8 mouse cellular contexts compared by ENCODE assay signal in the genomic region with DNA sequence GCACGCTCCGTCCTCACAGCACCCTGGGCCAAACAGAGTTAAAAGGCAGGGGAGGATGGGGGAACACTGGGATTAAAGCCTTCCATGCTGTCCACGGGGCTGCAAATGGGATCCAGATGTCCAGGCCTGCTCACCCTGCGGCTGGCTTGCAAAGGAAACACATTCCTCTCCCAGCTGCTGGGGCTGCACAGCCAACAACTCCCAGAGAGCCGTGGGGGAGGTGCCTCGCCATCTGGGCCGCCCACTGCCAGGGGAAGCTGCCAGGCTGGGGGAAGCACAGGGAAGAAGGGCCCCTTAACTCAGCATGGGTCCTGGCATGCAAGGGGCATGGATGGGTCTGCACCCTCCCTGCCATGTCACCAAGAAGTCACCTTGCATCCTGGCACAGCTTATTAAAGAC. TPM values are rescaled to one million over a fixed set of nuclear protein-coding genes. Genes with fewer than 3 reads are reported as not detected.
DNase-seq lines count a peak whose midpoint lies in the region; ATAC-seq lines count a peak whose summit lies in the region.

No protein-coding gene starts in this region.

- no peak overlapping the region for H3K9ac ChIP-seq in neural tube, embryonic 11.5 days (ENCODE audit: low read length)

- intact Hi-C loops in left cerebral cortex, postnatal 4 days (cut with DNase I), result no loop called here

- ATAC-seq in neural tube, embryonic 11.5 days (ENCODE audit: insufficient read depth, low FRiP score, low TSS enrichment), result no peak

- DNase-seq in adrenal gland, postnatal 36 days, result peak; percentile 35 to 65
- DNase-seq in adrenal gland, postnatal 4 days (ENCODE audit: low spot score in 2 of 2), result no peak
- peak; percentile 73 for DNase-seq in embryo, embryonic 9.5 days (ENCODE audit: extremely low spot score)
- DNase-seq in heart, adult 11 months, result peak; percentile 99
- DNase-seq in kidney, adult 11 months, result peak; percentile 47
- peak; percentile 91 for DNase-seq in left cerebral cortex, postnatal 4 days
- peak; percentile 69 for DNase-seq in neural tube, embryonic 11.5 days (ENCODE audit: low spot score)
- DNase-seq in T-cell, adult 2 months (ENCODE audit: low spot score), result no peak

- no peak overlapping the region for H3K4me2 ChIP-seq in neural tube, embryonic 11.5 days (ENCODE audit: low read depth)

- H3K4me3 ChIP-seq in neural tube, embryonic 11.5 days (ENCODE audit: low read depth, low read length), result no peak overlapping the region

- no peaks in the 10 kb centered on the region for H3K9me3 ChIP-seq in neural tube, embryonic 11.5 days (ENCODE audit: control insufficient read depth, low read length)

- H3K27me3 ChIP-seq in neural tube, embryonic 11.5 days (ENCODE audit: control insufficient read depth, insufficient read depth, low read length), result no peaks in the 10 kb centered on the region

- peaks cover 26% of the 10 kb centered on the region for H3K4me1 ChIP-seq in neural tube, embryonic 11.5 days (ENCODE audit: control insufficient read depth, insufficient read depth, low read length)

- 40% methylated on average over 7 of the region's 7 CpGs for WGBS in neural tube, embryonic 11.5 days

- H3K36me3 ChIP-seq in neural tube, embryonic 11.5 days (ENCODE audit: control insufficient read depth, insufficient read depth, low read length), result no peaks in the 10 kb centered on the region

- peak overlapping the region; percentile 39; the same call in 1 of the 2 replicates for H3K27ac ChIP-seq in neural tube, embryonic 11.5 days (ENCODE audit: low read depth, low read length)

RNA-seq across cellular contexts. Expression of gene Cbfa2t3, which starts 37.8 kb away (rescaled TPM):
- 10 to 100 TPM in 1 of 2 experiments, 1 to 10 TPM in 1; 8.7 to 13.7 TPM for total RNA-seq in adrenal gland, postnatal 36 days (2021)
- 10 to 100 TPM; 11.3 to 12.0 TPM for total RNA-seq in adrenal gland, postnatal 4 days (2021)
- total RNA-seq in left cerebral cortex, postnatal 4 days (2021), result 10 to 100 TPM; 20.7 to 20.8 TPM
- 7.5 and 8.5 TPM in 2 replicates for polyA plus RNA-seq in neural tube, embryonic 11.5 days (2014; fragmentation: Nextera tagmentation; extraction: Ambion mirVana)

RNA-seq across cellular contexts. Expression of gene Pabpn1l, which starts 38.6 kb away (rescaled TPM):
- not detected for total RNA-seq in adrenal gland, postnatal 36 days (2021)
- total RNA-seq in adrenal gland, postnatal 4 days (2021), result not detected
- total RNA-seq in left cerebral cortex, postnatal 4 days (2021), result not detected
- not detected in 2 replicates for polyA plus RNA-seq in neural tube, embryonic 11.5 days (2014; fragmentation: Nextera tagmentation; extraction: Ambion mirVana)

RNA-seq across cellular contexts. Expression of gene Trappc2l, which starts 49.7 kb away (rescaled TPM):
- total RNA-seq in adrenal gland, postnatal 36 days (2021), result 10 to 100 TPM; 49.9 to 64.4 TPM
- 10 to 100 TPM; 51.5 to 51.8 TPM for total RNA-seq in adrenal gland, postnatal 4 days (2021)
- total RNA-seq in left cerebral cortex, postnatal 4 days (2021), result 10 to 100 TPM; 63.8 to 74.6 TPM
- polyA plus RNA-seq in neural tube, embryonic 11.5 days (2014; fragmentation: Nextera tagmentation; extraction: Ambion mirVana), result 55.6 and 59.7 TPM in 2 replicates

RNA-seq across cellular contexts. Expression of gene Galns, which starts 49.9 kb away (rescaled TPM):
- 1 to 10 TPM; 6.0 to 6.8 TPM for total RNA-seq in adrenal gland, postnatal 36 days (2021)
- 10 to 100 TPM; 11.9 to 13.9 TPM for total RNA-seq in adrenal gland, postnatal 4 days (2021)
- total RNA-seq in left cerebral cortex, postnatal 4 days (2021), result 10 to 100 TPM; 10.3 to 10.7 TPM
- polyA plus RNA-seq in neural tube, embryonic 11.5 days (2014; fragmentation: Nextera tagmentation; extraction: Ambion mirVana), result 5.4 and 6.6 TPM in 2 replicates

Comparison
In these comparisons a context has a peak if more than half of its experiments do, and no peak if none do; other contexts are left out.
1. DNase-seq: peak in adrenal gland, postnatal 36 days (2 of 2), embryo, embryonic 9.5 days (single experiment), heart, adult 11 months (single experiment), kidney, adult 11 months (single experiment), left cerebral cortex, postnatal 4 days (single experiment) and neural tube, embryonic 11.5 days (single experiment); none in adrenal gland, postnatal 4 days (0 of 2) and T-cell, adult 2 months (single experiment).